Mouse (Mus musculus) right cerebral cortex, postnatal 36 days (tissue): Measurements from ENCODE around the gene Nfatc3.

Source experiments
- DNase-seq, 2 experiments: peaks; one replicate each; pipeline ENCODE4 v3.0.0; 2022; ENCODE audit warnings: low spot score in 2 of 2, mixed read lengths in 1 of 2

The Nfatc3 gene

DNA sequence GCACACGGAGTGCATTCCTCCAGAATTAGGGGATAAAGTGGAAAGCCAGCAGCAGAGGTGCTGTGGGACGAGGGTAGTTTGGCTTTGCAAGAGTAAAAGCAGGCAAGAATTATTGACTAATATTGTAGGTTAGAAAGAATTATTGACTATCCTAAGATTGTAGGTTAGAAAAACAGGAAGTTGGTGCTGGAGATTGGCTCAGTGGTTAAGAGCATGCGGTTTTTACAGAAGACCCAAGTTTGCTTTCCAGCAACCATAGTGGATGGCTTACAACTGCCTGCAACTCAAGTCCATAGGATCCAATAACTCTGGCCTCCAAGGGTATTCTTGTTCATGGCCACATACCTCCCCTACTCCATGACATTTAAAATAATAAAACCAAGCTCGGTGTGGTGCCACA, 87.4 kb downstream of the Nfatc3 start:
- no peak for DNase-seq

DNA sequence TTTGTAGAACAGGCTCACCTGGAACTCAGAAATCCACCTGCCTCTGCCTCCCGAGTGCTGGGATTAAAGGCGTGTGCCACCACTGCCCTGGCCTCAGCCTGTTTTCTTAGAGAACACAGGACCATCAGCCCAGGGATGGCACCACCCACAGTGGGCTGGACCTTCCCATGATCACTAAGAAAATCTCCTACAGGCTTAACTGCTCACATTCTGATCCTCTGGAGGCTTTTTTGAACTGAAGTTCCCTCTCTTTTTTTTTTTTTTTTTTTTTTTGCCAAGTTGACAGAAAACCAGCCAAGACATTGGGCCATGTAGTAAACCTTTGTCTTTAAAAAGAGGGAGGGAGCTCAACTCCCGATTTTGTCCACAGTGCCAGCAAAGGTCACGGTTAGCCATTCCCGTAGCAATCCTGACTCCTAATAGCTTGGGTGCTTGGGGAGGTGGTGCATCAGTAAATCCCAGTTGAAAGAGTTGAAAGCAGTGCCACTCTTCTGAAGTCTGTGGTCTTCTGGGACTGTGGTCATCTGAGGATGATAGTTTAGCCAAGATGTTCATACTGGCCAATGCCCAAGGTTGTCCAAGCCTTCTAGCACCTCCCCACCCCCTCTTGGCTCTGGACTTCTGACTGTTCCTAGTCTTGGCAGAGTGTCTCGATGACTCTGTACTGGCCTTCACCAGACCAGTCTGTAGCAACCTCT, 89.4 kb downstream of the Nfatc3 start:
- DNase-seq, result no peak

DNA sequence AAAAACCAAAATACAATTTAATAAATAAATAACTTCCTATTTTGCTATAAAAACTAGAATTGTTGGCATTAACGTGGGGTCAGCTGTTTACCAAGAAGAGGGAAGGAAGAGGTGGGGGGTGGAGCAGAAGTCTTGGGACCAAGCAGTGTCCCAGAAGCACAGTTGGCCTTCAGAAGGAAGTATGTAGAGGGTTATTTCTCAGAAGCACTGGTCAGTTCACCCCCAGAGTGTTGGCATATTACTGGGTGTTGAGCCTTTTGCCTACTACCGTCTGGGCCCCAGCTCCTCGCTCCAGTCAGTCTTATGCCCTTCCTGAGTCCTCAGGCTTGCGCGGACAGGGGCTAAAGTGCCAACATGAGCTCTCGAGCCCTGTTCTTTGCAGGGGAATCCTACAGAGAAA, 90.4 kb downstream of the Nfatc3 start:
- DNase-seq, result no peak

DNA sequence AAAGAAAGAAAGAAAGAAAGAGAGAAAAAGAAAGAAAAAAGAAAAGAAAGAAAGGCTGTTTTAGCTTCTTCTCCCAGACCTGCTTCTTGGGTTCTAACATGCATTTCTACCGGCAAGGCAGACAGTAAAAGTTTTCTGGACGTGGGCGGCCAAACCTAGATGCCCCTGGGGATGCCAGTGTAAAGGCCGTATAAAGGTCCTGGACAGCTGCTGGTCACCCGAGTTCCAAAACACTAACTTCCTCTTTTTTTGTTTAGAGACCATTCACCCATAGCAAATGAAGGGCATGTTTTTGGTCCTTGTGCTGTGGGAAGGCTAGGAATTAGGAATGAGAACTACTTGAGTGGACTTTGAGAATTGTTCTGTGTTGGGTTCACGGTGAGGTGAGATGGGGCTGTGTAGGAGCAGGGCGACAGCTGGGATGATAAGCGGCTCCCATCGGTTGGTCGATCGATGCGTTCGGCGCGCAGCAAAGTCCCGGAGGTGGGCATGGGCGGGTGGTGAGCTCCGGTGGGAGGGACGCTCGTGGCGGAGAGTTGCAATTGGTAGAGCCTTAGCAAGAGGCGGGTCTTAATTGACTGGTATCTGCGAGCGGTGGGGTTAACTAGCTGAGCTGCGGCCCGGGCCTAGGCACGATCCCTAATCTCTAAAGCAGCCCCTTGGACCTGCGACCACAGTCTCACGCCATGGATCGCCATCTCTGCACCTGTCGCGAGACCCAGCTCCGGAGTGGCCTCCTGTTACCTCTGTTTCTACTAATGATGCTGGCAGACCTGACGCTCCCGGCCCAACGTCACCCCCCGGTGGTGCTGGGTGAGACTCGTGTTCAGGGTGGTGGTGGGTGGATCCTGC, 91.4 kb downstream of the Nfatc3 start, which contains the start of gene Pla2g15:
Gene Pla2g15, plus strand, starts transcription at position 599 of the 852 bp plus-strand sequence.
- DNase-seq, result peak; percentile 88 to 93

DNA sequence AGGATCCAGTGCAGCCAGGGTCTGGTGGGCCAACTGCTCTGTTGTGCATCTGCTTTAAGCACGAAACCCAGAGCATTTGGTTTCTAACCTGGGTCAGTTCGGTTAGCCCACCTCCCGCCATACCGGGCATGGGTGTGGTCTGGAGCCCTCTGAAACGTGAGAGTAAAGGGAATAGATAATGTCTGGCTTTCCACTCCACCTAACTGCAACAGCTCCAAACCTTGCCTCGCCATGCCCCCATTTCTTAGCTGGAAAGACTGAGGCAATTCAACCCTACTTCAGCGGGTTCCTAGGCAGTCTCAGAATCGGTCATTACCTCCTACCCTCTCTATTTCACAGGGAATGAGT, 92.0 kb downstream of the Nfatc3 start:
- no peak for DNase-seq

DNA sequence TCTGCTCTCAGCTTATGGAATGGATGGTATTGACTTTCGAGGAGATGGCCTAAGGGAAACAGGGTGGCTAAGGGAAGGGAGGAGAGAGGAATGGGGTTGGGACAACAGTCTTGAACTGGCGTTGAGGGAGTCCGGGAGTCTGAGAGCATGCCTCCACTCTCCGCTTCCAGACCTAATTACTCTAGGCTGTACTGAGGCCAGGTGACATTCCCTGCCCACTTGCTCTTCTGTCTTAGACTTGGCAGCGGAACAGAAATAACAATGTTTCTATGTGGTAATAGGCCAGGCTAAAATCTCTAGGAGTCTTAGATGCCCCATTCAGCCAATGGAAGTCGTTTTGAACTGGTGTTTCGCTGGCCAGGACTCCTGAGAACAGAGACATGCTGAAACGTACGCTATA, 92.4 kb downstream of the Nfatc3 start:
- no peak for DNase-seq

DNA sequence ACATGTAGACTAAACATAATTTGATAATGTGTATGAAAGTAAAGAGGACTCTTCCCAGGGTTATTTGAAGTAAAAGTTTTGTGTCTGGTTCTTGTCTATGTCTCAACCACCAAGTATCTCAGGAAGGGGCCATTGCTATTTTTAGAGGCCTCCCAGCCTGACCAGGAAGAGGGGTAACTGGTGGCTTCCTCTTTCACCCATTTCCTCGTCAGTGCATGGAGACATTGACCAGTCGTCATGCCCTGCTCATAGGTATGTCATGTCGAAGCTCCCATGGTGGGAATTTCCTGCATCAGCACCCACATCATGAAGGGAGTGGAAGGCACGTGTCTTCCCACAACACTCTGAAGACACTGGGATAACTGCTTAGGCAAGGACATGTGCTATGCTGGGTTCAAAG, 94.2 kb downstream of the Nfatc3 start:
- DNase-seq, result no peak

DNA sequence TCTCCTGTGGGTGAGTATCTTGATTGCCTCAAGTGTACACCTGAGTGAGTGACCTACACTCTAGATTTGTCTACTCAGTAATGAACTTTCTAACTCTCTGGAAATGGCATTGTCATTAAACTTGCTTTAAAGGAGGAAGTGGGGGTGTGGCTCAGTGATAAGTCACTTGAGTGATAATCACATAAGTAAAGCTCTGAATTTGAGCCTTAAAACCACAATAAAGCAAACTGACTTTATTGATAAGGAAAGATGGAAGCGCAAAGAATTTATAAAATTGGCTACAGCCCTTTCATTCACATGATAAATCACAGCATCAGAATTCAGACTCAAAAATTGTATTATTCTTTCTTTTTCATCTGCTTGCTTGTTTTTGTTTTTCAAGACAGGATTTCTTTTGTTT, 98.8 kb downstream of the Nfatc3 start:
- DNase-seq, result no peak

DNA sequence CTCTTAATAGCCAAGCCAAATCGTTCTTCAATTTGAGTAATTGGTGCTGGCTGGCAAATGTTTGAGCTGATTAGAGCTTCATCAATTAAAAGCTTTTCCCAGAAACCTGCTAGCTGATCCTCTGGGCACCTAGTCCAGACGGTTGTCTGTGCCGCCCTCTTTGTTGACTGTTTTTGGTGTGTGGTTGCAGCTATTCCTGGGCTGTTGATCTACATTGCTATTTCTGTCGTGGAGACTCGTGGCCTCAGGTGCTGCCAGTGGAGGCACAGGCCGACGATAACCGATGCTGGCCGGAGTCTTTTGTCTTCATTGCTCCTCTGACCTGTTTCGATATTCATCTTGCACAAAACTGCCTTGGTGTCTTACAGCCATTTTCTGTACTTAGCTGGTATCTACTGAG, 99.7 kb downstream of the Nfatc3 start:
- no peak for DNase-seq

DNA sequence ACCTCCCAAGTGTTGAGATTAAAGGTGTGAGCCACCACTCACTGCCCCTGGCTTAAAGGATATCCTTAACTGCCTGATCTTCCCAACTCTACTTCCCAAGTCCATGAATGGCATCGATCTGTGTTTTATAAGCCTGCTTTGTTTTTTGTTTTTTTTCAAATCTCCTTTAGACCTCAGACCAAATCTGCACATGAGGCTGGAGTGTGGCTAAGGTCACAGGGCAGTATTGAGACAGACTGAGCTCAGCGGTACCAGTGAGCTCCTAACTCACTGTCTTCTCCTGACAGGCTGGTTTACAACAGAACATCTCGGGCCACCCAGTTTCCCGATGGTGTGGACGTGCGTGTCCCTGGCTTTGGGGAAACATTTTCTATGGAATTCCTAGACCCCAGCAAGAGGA, 101.2 kb downstream of the Nfatc3 start:
- no peak for DNase-seq

DNA sequence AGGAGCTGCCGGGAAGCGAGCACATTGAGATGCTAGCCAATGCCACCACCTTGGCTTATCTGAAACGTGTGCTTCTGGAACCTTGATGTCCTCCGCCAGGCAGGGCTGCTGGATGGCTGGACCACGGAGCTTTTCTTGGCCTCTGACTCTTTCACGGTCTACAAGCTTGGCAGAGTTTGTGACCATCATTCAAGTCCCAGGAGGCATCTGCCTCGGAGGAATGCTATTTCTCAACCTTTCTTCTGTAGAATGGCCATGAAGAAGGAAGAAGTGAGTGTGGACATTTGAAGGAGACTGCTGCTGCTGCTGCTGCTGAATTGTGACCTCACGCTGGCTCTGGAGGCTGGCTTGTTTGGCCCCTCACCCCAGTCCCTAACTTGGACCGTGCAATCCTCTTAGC, 104.6 kb downstream of the Nfatc3 start:
- DNase-seq, result no peak

DNA sequence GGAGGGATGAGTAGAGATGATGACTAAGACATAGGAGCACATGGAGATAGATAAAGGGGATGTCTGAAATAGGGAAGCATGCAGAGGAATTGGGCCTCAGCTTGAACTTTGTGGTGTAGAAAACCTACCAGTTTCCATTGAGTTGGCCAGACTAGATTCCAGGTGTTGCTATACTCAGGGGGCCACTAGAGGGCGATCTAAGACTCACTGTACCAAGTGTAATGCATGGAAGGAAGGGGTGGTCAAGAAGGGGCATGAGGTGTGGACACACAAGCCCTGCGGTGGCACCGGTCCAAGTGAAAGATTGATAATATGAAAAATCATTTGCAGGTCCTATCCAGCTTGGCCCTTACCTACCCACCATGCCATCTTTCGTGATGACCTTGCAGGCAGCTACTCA, 106.8 kb downstream of the Nfatc3 start:
- peak; percentile 57 to 66 for DNase-seq

DNA sequence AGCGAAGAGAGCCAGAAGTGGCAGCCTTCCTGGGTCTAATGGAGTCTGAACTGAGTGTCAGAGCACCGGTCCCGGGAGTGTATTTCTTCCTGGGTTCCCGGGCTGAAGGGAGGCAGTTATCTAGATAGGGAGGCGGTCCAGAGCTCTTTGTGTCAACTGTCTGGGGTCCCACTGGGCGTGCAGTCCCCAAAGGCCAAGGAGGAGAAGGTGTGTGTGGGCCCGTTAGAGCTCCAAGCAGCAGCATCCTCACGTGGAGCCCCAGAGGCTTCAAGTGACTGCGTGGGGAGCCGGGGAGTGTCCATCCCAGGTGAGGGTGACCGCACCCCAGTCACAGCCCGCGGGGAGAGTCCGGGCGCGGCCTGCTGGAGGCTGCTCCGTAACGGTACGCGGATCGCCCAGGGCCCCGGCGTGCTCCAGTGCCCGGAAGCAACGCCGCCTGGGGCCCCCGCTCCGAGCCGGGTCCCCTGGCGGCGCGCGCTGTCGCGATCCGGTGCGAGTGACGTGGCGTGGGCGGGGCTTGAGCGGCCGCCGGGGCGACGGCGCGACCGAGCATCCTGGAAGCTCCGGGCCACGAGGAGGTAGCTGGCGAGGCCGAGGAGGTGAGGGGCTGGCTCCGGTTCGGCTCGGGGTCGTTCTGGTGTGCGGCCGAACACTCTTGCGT, 109.8 kb downstream of the Nfatc3 start, which contains the start of gene Slc7a6:
Gene Slc7a6, plus strand, starts transcription at position 502 of the 661 bp plus-strand sequence.
- DNase-seq, result peak; percentile 77 to 83

DNA sequence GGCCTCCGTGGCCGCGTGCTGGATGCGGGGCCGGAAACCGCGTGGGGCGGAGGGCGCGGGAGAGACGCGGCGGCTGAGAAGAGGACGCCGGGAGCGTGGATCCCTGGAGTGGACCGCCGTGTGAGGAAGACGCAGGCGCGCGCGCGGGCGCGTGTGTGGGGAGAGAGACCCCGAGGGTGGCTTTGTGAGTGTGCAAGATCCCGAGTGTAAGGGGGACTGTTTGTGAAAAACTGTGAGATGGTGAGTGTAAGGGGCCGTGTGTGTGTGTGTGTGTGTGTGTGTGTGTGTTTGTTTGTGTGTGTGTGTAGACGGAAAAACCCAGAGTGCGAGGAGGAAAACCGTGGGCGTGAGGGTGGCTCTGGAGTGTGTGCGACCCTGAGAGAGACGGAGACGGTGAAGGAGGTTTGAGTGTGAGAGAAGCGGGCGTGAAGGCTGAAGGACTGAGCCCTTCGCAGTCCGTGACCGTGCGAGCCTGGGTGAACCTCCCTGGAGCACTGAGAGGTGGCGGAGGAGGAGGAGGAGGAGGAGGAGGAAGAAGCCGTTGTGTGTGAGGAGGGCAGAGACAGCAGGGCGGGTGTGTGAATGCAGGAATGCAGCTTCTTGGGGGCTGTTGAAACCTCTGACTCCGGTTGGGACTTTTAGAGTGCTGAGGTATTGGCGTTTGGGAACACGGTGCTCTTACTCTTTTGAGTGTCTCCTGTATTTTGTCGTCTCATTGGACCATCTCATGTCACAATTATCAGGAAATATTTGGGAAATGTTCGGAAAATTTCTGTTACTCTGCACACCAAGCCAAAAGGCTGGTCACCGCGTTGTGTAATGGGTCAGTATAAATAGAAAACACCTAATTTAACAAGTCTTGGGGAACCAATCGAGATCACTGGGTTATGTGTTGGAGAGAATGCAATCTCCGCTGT, 110.6 kb downstream of the Nfatc3 start:
- DNase-seq, result peak in 1 of 2 experiments; percentile 68

DNA sequence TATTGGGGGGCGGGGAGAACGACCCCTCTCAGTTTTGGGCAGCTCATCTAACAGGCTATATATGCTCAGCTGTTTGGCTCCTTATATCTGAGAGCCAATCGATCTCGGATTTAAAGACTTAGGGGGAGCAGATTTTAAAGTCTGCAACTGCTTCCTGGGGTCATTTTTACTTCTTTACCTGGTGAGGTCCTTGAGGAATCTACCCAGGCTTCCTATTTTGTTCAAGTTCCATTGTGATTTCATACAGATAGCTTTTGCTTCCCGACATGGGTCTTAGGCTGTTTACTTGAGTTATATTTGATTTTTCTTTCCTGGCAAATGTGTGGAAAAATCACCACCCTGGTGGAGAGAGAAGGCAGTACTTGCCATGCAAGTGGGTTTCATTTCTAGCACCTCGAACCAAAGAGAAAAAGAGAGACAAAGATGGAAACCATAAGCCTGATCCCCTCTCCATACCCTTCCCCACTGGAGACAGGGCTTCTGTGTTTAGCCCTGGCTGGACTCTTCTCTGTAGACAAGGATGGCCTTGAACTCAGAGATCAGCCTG, 111.4 kb downstream of the Nfatc3 start:
- no peak for DNase-seq

DNA sequence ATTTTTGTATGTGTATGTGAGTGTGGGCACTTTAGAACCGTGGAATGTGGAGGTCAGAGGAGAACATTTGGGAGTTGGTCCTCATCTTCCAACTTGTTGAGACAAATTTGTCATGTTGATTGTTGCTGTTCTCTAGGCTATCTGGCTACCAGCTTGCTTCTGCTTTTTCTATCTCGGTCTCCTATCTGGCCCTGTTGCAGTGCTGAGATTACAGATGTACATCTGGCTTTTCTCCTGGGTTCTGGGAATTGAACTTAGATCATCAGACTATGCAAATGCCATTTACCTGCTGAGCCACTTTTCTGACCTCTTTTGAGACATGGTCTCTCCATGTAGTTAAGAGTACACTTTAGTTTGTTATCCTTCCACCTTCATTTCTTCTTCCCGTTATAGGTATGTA, 114.9 kb downstream of the Nfatc3 start:
- no peak for DNase-seq

DNA sequence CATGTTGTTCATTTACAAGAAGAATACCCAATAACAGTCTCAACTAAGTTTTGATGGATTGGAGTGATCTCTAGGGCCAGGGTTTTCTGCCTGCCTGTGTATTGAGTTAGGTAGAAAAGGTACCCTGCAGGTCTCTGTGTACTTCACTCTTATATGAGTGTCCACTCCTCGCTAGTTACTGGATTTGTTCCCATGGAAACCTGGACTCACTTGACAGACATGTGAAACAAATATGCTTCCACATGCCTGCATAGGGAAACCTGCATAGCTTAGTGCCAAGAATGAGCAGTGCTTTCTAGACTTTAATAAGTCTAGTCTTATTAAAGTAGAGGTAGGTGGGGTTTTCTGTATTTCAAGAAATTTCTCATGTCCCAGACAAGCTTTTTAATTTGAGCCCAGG, 118.3 kb downstream of the Nfatc3 start:
- DNase-seq, result no peak

DNA sequence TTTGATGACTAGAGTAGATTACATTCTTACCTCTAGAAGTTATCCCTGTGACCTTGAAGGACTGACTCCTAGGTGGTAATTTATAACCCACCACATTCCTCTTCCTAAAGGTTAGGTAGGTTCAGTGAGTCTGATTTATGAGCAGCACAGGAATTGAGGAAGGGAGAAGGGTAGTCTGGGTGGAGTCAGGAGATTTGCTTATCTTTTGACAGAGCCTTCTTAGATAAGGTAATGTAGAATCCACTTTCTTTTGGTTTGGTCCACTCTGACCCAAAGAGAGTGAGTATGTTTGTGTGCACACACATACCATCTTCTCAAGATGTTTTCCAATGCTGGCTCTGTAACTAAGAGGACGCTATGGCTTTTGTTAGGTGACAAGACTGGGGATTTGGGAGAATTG, 119.0 kb downstream of the Nfatc3 start:
- DNase-seq, result no peak

DNA sequence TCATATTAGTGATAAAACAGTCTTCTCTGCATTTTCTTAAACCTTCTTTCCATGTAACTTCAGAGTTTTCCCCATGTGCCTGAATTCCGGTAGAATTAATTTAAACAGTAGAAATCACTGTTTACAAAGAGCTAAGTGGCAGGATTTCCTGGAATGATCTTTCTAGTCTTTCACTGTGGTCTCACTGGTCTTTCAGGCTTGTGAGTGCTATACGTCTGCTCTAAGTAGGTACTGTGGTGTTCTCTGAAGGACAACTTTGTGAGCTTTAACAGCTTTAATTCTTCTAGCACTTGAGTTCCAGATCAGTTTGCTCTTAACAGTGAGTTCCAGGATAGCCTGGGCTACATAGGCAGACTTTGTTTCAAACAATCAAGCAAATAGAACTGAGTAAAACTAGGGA, 119.8 kb downstream of the Nfatc3 start:
- no peak for DNase-seq
